Mouse (Mus musculus) embryo, embryonic 9.5 days (tissue): ENCODE results near the gene Lhx3.

Experiments used
- DNase-seq: peaks from one replicate; pipeline ENCODE4 v3.0.0-alpha.2; 2017; ENCODE audit errors: extremely low spot score

The Lhx3 gene

GRCm38 (mm10) chr2:26201926-26202848 is 5.9 kb downstream of the Lhx3 start:
- no peak for DNase-seq

- peak; percentile 62 for DNase-seq
Measured at GRCm38 (mm10) chr2:26198488-26198887, 9.6 kb downstream of the Lhx3 start.

GRCm38 (mm10) chr2:26194552-26195339 is 13.3 kb downstream of the Lhx3 start:
- DNase-seq = no peak

GRCm38 (mm10) chr2:26188517-26188916 is 19.6 kb downstream of the Lhx3 start:
- no peak for DNase-seq

- no peak for DNase-seq
Measured at GRCm38 (mm10) chr2:26184352-26184751, 23.7 kb downstream of the Lhx3 start.

GRCm38 (mm10) chr2:26182646-26183045 is 25.4 kb downstream of the Lhx3 start:
- peak; percentile 54 for DNase-seq

- no peak for DNase-seq
Measured at GRCm38 (mm10) chr2:26177189-26177588, 30.9 kb downstream of the Lhx3 start.

- DNase-seq = no peak
Measured at GRCm38 (mm10) chr2:26176731-26177130, 31.4 kb downstream of the Lhx3 start.

- DNase-seq = no peak
Measured at GRCm38 (mm10) chr2:26175191-26175590, 32.9 kb downstream of the Lhx3 start.

GRCm38 (mm10) chr2:26172166-26172565 is 35.9 kb downstream of the Lhx3 start:
- no peak for DNase-seq

- DNase-seq = no peak
Measured at GRCm38 (mm10) chr2:26170376-26170775, 37.7 kb downstream of the Lhx3 start.

GRCm38 (mm10) chr2:26168843-26169579 is 39.1 kb downstream of the Lhx3 start:
- DNase-seq = peak; percentile 32

- DNase-seq = no peak
Measured at GRCm38 (mm10) chr2:26166890-26167289, 41.2 kb downstream of the Lhx3 start.

GRCm38 (mm10) chr2:26158064-26158463 is 50.0 kb downstream of the Lhx3 start:
- DNase-seq = no peak

GRCm38 (mm10) chr2:26156191-26156977 is 51.7 kb downstream of the Lhx3 start:
- no peak for DNase-seq

- no peak for DNase-seq
Measured at GRCm38 (mm10) chr2:26155737-26156136, 52.4 kb downstream of the Lhx3 start.

GRCm38 (mm10) chr2:26154586-26154985 is 53.5 kb downstream of the Lhx3 start:
- DNase-seq = no peak

GRCm38 (mm10) chr2:26153909-26154340 is 54.2 kb downstream of the Lhx3 start:
- peak; percentile 70 for DNase-seq

GRCm38 (mm10) chr2:26153295-26153694 is 54.8 kb downstream of the Lhx3 start:
- peak; percentile 56 for DNase-seq
